Mouse (Mus musculus) heart, postnatal 36 days (tissue): ENCODE measurements around the gene Mapkbp1. TPM values are rescaled to one million over a fixed set of nuclear protein-coding genes. Genes with fewer than 3 reads are reported as not detected.

ENCODE experiments used
- DNase-seq, 2 experiments: peaks; one replicate each; pipeline ENCODE4 v3.0.0; 2021 to 2022
- intact Hi-C: fragments of 180-260 bp; cut with DNase I; formaldehyde crosslinking; loops from one replicate; pipeline ENCODE4 v1.15.1; 2025
- total RNA-seq, 2 experiments: library from RNA; stranded (reverse); gene quantifications; 2 replicates each; pipeline ENCODE4 v1.2.3; 2021

Gene Mapkbp1
- total RNA-seq: 1 to 10 TPM; 7.8 to 9.2 TPM

- intact Hi-C loops: loop anchor here (1.0 to 2.0 kb wide), 2 partner anchors 23 to 198 kb away; no protein-coding TSS in a partner anchor
- no peak for DNase-seq
Measured at GRCm38 (mm10) chr2:119972537-119972879, at the start of gene Mapkbp1. TSS of gene Mapkbp1 (plus strand) at chr2:119972699.

- DNase-seq: peak; percentile 42 to 52
- intact Hi-C loops: loop anchor here (1.0 to 2.0 kb wide), 2 partner anchors 41 to 106 kb away; no protein-coding TSS in a partner anchor
Measured at GRCm38 (mm10) chr2:119970571-119970970, 1.9 kb upstream of the Mapkbp1 start.

- intact Hi-C loops: loop anchor here (2.0 kb wide), 1 partner anchor 105 kb away; no protein-coding TSS in a partner anchor
- DNase-seq: no peak
Measured at GRCm38 (mm10) chr2:119971316-119971715, 1.2 kb upstream of the Mapkbp1 start.

- DNase-seq: peak; percentile 94 to 95
- intact Hi-C loops: loop anchor here (1.0 to 2.0 kb wide), 3 partner anchors 23 to 199 kb away; no protein-coding TSS in a partner anchor
Measured at GRCm38 (mm10) chr2:119971837-119972536, 512 bp upstream of the Mapkbp1 start.

- DNase-seq: no peak
- intact Hi-C loops: no loop called here
Measured at GRCm38 (mm10) chr2:119980343-119980986, 8.0 kb downstream of the Mapkbp1 start.

- intact Hi-C loops: no loop called here
- DNase-seq: no peak
Measured at GRCm38 (mm10) chr2:119981631-119982030, 9.1 kb downstream of the Mapkbp1 start.

- no peak for DNase-seq
- intact Hi-C loops: no loop called here
Measured at GRCm38 (mm10) chr2:119985871-119986270, 13.4 kb downstream of the Mapkbp1 start.

GRCm38 (mm10) chr2:119986369-119986768, 13.9 kb downstream of the Mapkbp1 start:
- intact Hi-C loops: no loop called here
- no peak for DNase-seq

- DNase-seq: no peak
- intact Hi-C loops: no loop called here
Measured at GRCm38 (mm10) chr2:119987441-119987840, 14.9 kb downstream of the Mapkbp1 start.

GRCm38 (mm10) chr2:119988952-119989351, 16.5 kb downstream of the Mapkbp1 start:
- no peak for DNase-seq
- intact Hi-C loops: no loop called here

GRCm38 (mm10) chr2:119990881-119991280, 18.4 kb downstream of the Mapkbp1 start:
- intact Hi-C loops: no loop called here
- no peak for DNase-seq

GRCm38 (mm10) chr2:119992349-119992748, 19.9 kb downstream of the Mapkbp1 start:
- intact Hi-C loops: no loop called here
- DNase-seq: no peak

GRCm38 (mm10) chr2:119993515-119993914, 21.0 kb downstream of the Mapkbp1 start:
- DNase-seq: no peak
- intact Hi-C loops: no loop called here

GRCm38 (mm10) chr2:119994839-119995238, 22.3 kb downstream of the Mapkbp1 start:
- no peak for DNase-seq
- intact Hi-C loops: loop anchor here (1.0 kb wide), 1 partner anchor 23 kb away; the partner anchor contains the start of gene Mapkbp1

- intact Hi-C loops: loop anchor here (1.0 kb wide), 1 partner anchor 23 kb away; the partner anchor contains the start of gene Mapkbp1
- DNase-seq: peak in 1 of 2 experiments; percentile 40
Measured at GRCm38 (mm10) chr2:119995391-119996281, 23.1 kb downstream of the Mapkbp1 start.

- intact Hi-C loops: no loop called here
- DNase-seq: no peak
Measured at GRCm38 (mm10) chr2:119997354-119997753, 24.9 kb downstream of the Mapkbp1 start.

GRCm38 (mm10) chr2:119999731-120000130, 27.2 kb downstream of the Mapkbp1 start:
- intact Hi-C loops: no loop called here
- DNase-seq: no peak

- no peak for DNase-seq
- intact Hi-C loops: no loop called here
Measured at GRCm38 (mm10) chr2:120000882-120001584, 28.5 kb downstream of the Mapkbp1 start.

GRCm38 (mm10) chr2:120001956-120002355, 29.5 kb downstream of the Mapkbp1 start:
- DNase-seq: no peak
- intact Hi-C loops: no loop called here

- intact Hi-C loops: no loop called here
- no peak for DNase-seq
Measured at GRCm38 (mm10) chr2:120003970-120004369, 31.5 kb downstream of the Mapkbp1 start.
